10 mouse cellular contexts compared by ENCODE assay signal in the genomic region with DNA sequence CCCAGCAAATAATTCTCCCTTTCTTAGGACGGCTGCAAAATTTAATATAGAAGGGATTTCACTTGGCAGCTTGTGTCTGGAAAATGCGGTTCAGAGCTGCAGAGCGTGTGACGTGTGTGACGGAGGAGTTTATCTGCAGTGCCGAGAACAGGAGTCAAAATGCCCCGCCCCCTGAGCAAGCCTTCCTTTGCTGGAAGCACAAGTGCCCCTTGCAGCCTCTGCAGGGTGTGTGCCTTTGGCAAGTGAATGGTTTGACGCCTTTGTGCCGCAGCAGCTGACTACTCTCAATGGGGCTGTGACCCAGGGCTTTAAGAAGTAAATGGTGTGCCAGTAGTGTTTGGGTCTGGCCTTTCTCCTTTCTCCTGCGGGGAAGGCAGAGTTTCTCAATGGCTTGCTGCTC.
DNase-seq lines count a peak whose midpoint lies in the region; ATAC-seq and TF ChIP-seq lines count a peak whose summit lies in the region.
"Had no signal": no experiment of that assay in that cellular context is flagged by ENCODE, and none has a peak within 500 bp of the region (broad histone marks: within the 10 kb centered on the region; RNA-seq: fewer than 3 reads in every experiment).

No protein-coding gene starts in this region.

- no peaks in the 10 kb centered on the region for H3K9me3 ChIP-seq in embryonic facial prominence, embryonic 13.5 days
- no peaks in the 10 kb centered on the region for H3K9me3 ChIP-seq in limb, embryonic 14.5 days (ENCODE audit: control insufficient read depth, low read length)

- 23% methylated on average over 10 of the region's 10 CpGs for WGBS in embryonic facial prominence, embryonic 13.5 days
- WGBS in limb, embryonic 14.5 days = 15% methylated on average over 10 of the region's 10 CpGs

- intact Hi-C loops in heart, postnatal 14 days (cut with DNase I) = no loop called here

- TF ChIP-seq POLR2A in limb, embryonic 14.5 days (IDR thresholded peaks at IDR 0.05; ENCODE audit: borderline replicate concordance, extremely low read depth, insufficient read depth, insufficient read length) = no peak

- ATAC-seq in embryonic facial prominence, embryonic 13.5 days (ENCODE audit: insufficient number of reproducible peaks, insufficient read depth, low FRiP score, low TSS enrichment, low read depth) = no peak
- ATAC-seq in limb, embryonic 14.5 days (ENCODE audit: low FRiP score, low read depth) = peak; percentile 71

- H3K27ac ChIP-seq in embryonic facial prominence, embryonic 13.5 days = no peak overlapping the region; the same call in 1 of the 2 replicates
- H3K27ac ChIP-seq in limb, embryonic 14.5 days (replicated peaks; ENCODE audit: low read depth, low read length) = peak overlapping the region; percentile 61
- H3K27ac ChIP-seq: macrophage had no signal

- peaks cover 4% of the 10 kb centered on the region for H3K27me3 ChIP-seq in embryonic facial prominence, embryonic 13.5 days
- H3K27me3 ChIP-seq in limb, embryonic 14.5 days (ENCODE audit: control insufficient read depth, insufficient read depth, low read length) = no peaks in the 10 kb centered on the region

- peak overlapping the region; percentile 21; the same call in 1 of the 2 replicates for H3K4me2 ChIP-seq in embryonic facial prominence, embryonic 13.5 days
- H3K4me2 ChIP-seq in limb, embryonic 14.5 days (replicated peaks; ENCODE audit: low read depth, low read length, severe bottlenecking) = peak overlapping the region; percentile 30; the same call in 1 of the 2 replicates

- no peak overlapping the region for H3K9ac ChIP-seq in embryonic facial prominence, embryonic 13.5 days
- no peak overlapping the region for H3K9ac ChIP-seq in limb, embryonic 14.5 days (ENCODE audit: low read depth, low read length, severe bottlenecking)

- H3K4me1 ChIP-seq in embryonic facial prominence, embryonic 13.5 days = peaks cover 26% of the 10 kb centered on the region
- H3K4me1 ChIP-seq in limb, embryonic 14.5 days (ENCODE audit: control insufficient read depth, insufficient read depth, low read length) = peaks cover 31% of the 10 kb centered on the region

- peak; percentile 3 for DNase-seq in kidney, postnatal 14 days
- no peak for DNase-seq in kidney, adult 9 months
- DNase-seq in heart, postnatal 14 days = peak; percentile 5
- DNase-seq in limb, embryonic 14.5 days (ENCODE audit: low spot score) = peak; percentile 74
- DNase-seq in right cerebral cortex, adult 2 months (ENCODE audit: low spot score in 2 of 2) = peak; percentile 21 to 38
- DNase-seq in thymus, postnatal 14 days = no peak
- no peak for DNase-seq in thymus, postnatal 25 days

- H3K36me3 ChIP-seq in embryonic facial prominence, embryonic 13.5 days = no peaks in the 10 kb centered on the region
- no peaks in the 10 kb centered on the region for H3K36me3 ChIP-seq in limb, embryonic 14.5 days (ENCODE audit: control insufficient read depth, insufficient read depth, low read length)
- H3K36me3 ChIP-seq: G1E had no signal

- H3K4me3 ChIP-seq in embryonic facial prominence, embryonic 13.5 days = no peak overlapping the region
- H3K4me3 ChIP-seq in limb, embryonic 14.5 days (replicated peaks; ENCODE audit: low read length) = no peak overlapping the region

Comparison
In these comparisons a context has a peak if more than half of its experiments do, and no peak if none do; other contexts are left out.
1. DNase-seq: peak in kidney, postnatal 14 days (single experiment), heart, postnatal 14 days (2 of 2), limb, embryonic 14.5 days (single experiment) and right cerebral cortex, adult 2 months (2 of 2); none in kidney, adult 9 months (single experiment), thymus, postnatal 14 days (single experiment) and thymus, postnatal 25 days (single experiment).